Mouse (Mus musculus): Measurements from ENCODE around the gene Srrm3. TPM values are rescaled to one million over a fixed set of nuclear protein-coding genes. Genes with fewer than 3 reads are reported as not detected.

The Srrm3 gene
- total RNA-seq, 2 experiments from 2014 or later = not detected

DNA sequence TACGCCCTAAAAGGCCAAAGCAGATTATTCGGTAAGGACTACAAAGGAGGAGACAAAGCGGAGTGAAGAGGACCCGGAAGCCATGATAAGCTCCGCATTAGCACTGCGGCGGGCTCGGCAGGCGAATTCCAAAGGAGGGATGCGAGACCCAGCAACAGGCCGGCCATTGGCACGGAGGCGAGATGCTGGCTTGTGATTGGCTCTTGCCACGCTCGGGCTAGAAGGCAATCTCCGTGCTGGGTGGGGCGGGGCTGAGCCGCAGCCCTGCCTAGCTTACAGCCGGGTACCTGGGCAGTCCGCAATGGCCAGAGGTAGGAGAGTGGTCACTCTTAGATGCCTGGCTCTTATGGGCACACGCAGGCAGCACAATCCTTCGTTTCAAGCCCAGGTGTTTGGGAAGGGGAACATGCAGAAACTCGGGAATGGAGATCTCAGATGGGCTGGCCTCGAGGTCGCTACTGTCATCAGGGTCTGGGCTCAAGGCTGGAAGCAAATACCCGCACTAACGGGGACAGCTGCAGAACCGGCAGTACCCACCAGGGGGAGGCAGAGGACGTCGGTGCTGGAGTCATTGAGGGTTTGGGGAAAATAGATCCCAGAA is 97.0 kb downstream of the Srrm3 start:
- Histone ChIP-seq H3K4me3 (peak overlapping the region; percentile 70), H3K27ac (peak overlapping the region; percentile 96)
- TF ChIP-seq CTCF (IDR thresholded peaks at IDR 0.05) = peak; percentile 98
- peak; percentile 91 for DNase-seq
- intact Hi-C loops (cut with DNase I) = loop anchor here (1.0 to 2.0 kb wide), 2 partner anchors 32 to 59 kb away; no protein-coding TSS in a partner anchor

DNA sequence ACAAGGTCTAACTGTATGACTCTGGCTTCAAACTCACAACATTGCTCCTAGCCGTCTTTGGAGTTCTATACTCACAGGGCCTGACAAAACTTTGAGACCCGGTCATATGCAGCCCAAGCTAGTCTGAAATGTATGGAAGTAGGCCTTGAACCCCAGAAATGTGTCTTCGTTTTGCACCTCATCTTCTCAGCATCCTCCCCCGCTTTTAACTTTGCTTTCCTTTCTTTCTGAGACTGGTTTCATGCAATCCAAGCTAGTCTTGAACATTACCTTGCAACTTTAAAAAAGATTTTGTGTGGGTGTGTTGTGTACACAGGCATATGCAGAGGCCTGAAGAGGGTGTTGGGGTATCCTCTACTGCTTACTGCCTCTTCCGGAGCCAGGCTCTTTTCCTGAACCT is 97.6 kb downstream of the Srrm3 start:
- no peak for TF ChIP-seq CTCF (IDR thresholded peaks at IDR 0.05)
- H3K27ac ChIP-seq = peak overlapping the region; percentile 96
- no peak for DNase-seq
- intact Hi-C loops (cut with DNase I) = loop anchor here (1.0 to 2.0 kb wide), 2 partner anchors 31 to 59 kb away; no protein-coding TSS in a partner anchor
- peak overlapping the region; percentile 70 for H3K4me3 ChIP-seq

DNA sequence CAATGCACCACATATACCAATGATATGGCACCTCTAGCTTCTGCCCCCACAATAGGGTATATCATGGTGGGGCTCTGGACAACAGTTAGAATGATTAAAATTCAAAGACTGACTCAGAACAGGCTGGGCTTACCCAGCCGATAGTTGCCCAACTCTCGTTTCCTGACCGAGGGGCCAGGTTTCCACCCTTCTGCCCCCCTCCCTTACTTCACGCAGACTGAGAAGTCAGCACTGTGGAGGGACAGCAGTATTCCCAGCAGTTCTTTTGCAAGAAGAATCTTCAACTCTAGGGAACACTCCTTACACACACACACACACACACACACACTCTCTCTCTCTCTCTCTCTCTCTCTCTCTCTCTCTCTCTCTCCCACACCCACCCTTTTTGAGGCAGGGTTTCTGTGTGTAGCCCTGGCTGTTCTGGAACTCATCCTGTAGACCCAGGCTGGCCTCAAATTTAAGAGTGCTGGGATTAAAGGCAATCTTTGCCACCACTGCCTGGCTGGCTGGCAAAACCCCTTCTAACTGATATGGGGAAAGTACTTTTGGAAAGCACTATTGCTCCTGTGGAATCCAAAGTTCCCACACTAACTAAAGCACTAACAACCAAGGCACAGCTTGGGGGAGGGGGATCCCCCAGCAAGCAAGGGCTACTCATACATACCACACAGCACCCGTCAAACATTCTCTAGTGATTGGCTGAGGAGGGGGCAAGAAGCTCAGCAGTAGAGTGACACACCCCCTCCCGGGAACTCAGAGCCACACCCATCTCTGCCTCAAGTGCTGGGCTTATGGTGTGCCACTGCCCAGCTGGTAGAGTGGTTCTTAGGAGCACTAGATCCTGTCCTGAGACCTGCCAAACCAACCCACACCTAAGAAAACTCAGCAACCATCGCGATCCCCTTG is 98.9 kb downstream of the Srrm3 start:
- no peak overlapping the region; the same call in 1 of the 2 replicates for H3K4me3 ChIP-seq
- no peak for TF ChIP-seq CTCF (IDR thresholded peaks at IDR 0.05)
- peak overlapping the region; percentile 96 for H3K27ac ChIP-seq
- DNase-seq = peak; percentile 56
- intact Hi-C loops (cut with DNase I) = loop anchor here (2.0 kb wide), 1 partner anchor 57 kb away; no protein-coding TSS in a partner anchor

DNA sequence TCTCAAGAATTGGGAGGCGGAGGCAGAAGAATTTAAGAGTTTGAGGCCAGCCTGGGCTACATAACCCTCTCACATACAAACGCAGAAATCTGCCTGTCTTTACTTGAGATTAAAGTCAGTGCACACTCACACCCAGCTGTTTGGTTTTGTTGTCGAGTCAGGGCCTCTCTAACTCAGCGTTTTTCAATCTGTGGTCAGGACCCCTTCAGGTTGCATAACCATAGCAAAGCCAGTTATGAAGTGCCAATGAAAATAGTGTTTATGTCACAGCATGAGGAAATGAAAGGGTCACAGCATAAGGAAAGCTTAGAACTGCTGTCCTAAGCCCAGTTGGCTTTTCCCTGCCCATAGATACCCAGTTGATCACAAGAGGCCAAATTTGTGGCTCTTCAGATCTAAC is 100.2 kb downstream of the Srrm3 start:
- DNase-seq = no peak
- no peak for TF ChIP-seq CTCF (IDR thresholded peaks at IDR 0.05)
- H3K27ac ChIP-seq = peak overlapping the region; percentile 96
- peak overlapping the region; percentile 55 for H3K4me3 ChIP-seq
- intact Hi-C loops (cut with DNase I) = no loop called here

DNA sequence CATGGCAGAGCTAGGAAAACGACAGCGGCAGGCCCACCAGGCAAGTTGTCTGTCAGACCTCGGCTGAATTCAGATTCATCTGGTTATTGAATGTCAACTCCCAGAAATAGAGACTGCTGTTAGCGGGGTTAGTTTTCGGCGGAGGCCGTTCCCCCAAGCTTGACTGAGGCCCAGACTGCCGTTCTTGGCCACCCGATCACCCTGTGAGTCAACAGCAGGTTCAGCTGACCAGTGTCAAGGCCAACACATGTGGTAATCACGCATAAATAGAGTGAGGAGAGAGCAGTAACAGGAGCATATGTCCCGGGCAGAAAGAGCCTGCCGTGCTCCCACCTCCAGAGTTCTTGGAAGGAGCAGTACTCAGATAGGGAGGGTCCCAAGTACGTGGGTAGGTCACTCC is 100.6 kb downstream of the Srrm3 start:
- TF ChIP-seq CTCF (IDR thresholded peaks at IDR 0.05) = no peak
- intact Hi-C loops (cut with DNase I) = no loop called here
- DNase-seq = peak; percentile 93
- Histone ChIP-seq H3K27ac (peak overlapping the region; percentile 96), H3K4me3 (peak overlapping the region; percentile 55)

DNA sequence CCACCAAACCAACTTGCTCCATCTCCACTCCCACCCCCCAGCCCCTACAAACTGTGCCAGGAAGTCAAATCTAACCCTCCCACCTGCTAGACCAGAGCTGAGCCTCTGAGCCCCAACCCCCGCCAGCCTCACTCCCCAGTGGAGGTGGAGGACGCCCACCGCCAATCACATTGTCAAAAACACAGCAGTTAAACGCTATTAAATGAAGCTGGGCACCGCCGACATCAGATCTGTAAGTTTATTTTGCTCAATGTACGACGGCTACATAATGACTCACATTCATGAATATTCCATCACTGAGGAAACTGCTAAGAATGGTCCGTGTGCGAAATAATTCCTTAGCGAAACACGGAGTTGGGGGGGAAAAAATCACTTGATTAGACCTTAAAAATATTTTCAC is 101.5 kb downstream of the Srrm3 start:
- DNase-seq = no peak
- H3K27ac ChIP-seq = peak overlapping the region; percentile 96
- H3K4me3 ChIP-seq = no peak overlapping the region
- no peak for TF ChIP-seq CTCF (IDR thresholded peaks at IDR 0.05)
- intact Hi-C loops (cut with DNase I) = no loop called here

DNA sequence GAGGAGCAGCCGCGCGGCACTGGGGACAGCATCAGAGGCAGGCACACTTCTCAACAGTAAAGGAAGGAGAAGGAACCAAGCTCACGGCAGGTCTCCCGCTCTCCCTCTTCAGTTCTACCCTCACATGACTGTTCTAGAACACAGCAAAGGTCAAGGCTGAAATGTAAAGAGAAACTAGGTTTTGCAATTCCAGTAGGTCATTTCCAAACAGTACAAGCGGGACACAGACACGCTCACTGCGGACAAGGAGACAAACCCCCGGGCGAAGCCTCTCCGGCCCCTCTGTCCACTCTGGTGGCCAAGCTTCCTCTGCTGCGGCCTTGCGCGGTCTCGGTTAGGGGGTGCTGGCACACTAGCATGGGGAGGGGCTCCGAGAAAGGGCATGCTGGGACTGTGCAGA is 102.3 kb downstream of the Srrm3 start:
- Histone ChIP-seq H3K4me3 (peak overlapping the region; percentile 24; the same call in 1 of the 2 replicates), H3K27ac (peak overlapping the region; percentile 96)
- TF ChIP-seq CTCF (IDR thresholded peaks at IDR 0.05) = no peak
- peak; percentile 41 for DNase-seq
- intact Hi-C loops (cut with DNase I) = no loop called here

DNA sequence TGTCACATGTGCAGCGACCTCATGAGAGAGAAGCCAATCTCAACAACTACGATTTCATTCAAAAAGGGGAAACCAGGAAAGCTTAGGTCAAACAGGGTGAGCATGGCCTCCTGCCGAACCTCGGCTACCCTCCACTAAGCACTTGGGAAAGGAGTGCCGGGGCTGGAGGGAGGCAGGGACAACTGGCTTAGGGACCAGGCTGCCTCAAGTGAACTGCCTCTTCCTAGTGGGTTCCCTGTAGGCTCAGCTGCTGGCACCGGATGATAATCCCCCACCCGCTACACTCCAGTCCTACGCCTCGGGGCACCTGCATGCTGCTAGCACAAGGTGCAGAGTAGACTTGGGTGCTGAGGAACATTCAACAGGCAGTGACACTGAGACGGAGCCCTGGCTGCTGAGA is 103.0 kb downstream of the Srrm3 start:
- peak; percentile 55 for DNase-seq
- H3K4me3 ChIP-seq = no peak overlapping the region; the same call in 1 of the 2 replicates
- intact Hi-C loops (cut with DNase I) = no loop called here
- TF ChIP-seq CTCF (IDR thresholded peaks at IDR 0.05) = no peak
- peak overlapping the region; percentile 96 for H3K27ac ChIP-seq

DNA sequence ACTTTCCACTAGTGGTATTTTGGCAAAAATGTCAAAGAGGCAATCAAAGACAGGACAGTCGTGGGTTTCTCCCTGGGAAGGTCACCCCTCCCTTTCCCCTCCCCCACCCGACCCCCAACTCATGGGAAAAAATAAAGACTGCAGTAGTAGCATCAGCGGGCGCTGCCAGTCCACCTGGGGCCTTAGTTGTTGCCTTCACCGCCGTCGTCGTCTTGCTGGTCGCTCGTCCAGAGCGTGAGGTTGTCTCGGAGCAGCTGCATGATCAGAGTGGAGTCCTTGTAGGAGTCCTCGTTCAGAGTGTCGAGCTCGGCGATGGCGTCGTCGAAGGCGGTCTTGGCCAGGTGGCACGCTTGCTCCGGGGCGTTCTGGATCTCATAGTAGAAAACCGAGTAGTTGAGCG is 104.1 kb downstream of the Srrm3 start:
- DNase-seq = peak; percentile 18
- no peak for TF ChIP-seq CTCF (IDR thresholded peaks at IDR 0.05)
- Histone ChIP-seq H3K27ac (peak overlapping the region; percentile 96), H3K4me3 (no peak overlapping the region; the same call in 1 of the 2 replicates)
- intact Hi-C loops (cut with DNase I) = no loop called here

DNA sequence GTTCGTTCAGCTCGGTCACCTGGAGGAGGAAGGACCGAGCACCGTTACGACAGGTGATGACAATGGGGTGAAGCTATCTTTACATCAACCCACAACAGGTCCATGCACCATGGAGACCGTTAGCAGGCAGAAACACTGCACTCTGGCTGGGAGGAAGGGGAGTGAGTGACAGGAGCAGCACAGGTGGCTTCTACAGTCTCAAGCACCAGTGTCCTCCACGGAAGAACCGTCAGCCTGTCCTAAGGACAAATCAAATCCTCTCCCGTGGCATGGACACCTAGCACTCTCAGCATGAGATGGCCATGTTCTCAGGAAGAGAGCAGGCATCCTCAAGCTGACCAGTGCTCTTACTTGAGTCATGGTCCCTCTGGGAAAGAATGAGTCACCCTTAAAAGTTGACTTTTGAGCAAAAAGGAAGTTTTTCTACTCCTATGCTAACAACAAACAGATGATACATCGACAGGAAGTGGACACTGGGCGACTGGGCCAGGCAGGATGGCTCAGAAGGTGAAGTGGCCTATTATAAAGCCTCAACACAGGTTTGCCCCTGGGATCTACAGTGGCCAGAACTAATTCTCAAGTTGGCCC is 105.0 kb downstream of the Srrm3 start:
- DNase-seq = peak; percentile 42
- Histone ChIP-seq H3K27ac (peak overlapping the region; percentile 96), H3K4me3 (no peak overlapping the region)
- intact Hi-C loops (cut with DNase I) = no loop called here
- no peak for TF ChIP-seq CTCF (IDR thresholded peaks at IDR 0.05)

DNA sequence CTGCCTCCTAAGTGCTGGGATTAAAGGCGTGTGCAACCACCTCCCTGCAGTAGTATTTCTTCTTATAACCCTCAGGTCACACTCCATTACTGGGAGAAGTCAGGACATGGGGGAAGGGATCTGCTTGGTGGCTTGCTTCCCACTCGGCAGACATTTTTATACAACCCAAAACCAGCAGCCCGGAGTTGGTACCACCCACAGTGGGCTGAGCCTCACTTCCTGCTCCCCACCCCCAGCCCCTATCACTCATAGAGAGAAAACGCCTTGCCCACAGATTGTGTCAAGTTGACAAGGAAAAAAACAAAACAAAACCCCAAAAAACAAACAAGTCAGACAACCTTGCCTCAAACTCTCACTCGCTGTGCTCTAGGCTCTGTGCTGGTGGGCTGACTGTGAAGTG is 106.5 kb downstream of the Srrm3 start:
- no peak for TF ChIP-seq CTCF (IDR thresholded peaks at IDR 0.05)
- intact Hi-C loops (cut with DNase I) = no loop called here
- peak; percentile 43 for DNase-seq
- H3K4me3 ChIP-seq = peak overlapping the region; percentile 41
- peak overlapping the region; percentile 96 for H3K27ac ChIP-seq

DNA sequence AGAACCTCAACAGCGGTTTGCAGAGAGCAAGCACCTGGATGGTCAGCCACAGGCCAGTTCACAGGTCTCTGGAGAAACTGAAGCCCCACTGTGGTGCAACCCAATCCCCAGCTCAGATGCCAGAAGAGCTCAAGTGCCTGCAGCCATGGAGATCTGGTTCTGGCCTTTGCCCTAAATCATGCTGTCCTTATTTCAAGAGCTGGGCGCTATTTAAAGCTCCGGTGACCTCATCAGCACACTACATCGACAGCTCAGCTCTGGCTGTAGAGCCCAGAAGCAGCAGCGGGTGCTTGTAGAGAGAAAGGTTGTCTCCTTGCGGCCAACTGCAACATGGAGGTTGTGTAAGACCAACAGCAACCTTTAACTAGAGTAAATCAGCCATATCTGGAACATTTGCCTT is 107.5 kb downstream of the Srrm3 start:
- Histone ChIP-seq H3K4me3 (peak overlapping the region; percentile 41), H3K27ac (peak overlapping the region; percentile 96)
- intact Hi-C loops (cut with DNase I) = no loop called here
- no peak for TF ChIP-seq CTCF (IDR thresholded peaks at IDR 0.05)
- peak; percentile 88 for DNase-seq
